Mouse (Mus musculus) kidney, postnatal 25 days (tissue): ENCODE data around the gene Agfg1.
"Not testable (repeated sequence)": the region's sequence is repeated elsewhere in the genome, so short reads cannot be mapped to it uniquely, and the experiment has no call there.

Experiments
- DNase-seq, 2 experiments: peaks; one replicate each; pipeline ENCODE4 v3.0.0; 2021; ENCODE audit warnings: mixed read lengths in 2 of 2

Agfg1 gene

DNA sequence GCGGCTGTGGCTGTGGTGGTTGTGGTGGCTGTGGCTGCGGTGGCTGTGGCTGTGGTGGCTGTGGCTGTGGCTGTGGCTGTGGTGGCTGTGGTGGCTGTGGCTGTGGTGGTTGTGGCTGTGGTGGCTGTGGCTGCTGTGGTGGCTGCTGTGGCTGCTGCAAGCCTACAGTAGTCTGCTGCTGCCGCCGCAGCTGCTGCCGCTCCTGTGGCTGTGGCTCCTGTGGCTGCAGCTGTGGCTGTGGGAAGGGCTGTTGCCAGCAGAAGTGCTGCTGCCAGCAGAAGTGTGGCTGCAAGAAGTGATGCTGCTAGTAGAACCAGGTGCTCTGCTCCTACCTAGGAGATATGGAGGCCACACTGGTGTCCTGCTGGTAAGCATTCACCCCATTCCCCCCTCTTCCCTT lies 74.2 kb downstream of the Agfg1 start:
- not testable (repeated sequence) for DNase-seq

DNA sequence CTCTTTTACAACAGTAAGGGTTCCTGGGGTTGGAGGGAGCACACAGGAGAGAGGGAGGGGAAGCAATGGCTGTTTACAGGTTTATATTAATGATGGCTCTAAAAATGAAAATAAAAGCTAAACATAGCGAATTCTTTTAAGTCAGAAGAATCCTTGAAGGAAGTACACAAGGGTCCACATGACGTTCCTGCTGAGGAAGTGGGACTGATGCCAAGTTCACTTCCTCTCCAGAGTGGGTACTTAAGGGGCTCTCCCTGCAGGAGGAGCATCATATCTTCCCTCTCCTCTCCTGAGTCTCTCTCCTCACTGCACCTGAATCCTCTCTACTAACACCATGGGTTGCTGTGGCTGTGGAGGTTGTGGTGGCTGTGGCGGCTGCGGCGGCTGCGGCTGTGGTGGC lies 85.4 kb downstream of the Agfg1 start, which contains the start of gene A030014E15Rik:
Gene A030014E15Rik, plus strand, starts transcription at position 268 of the 400 bp plus-strand sequence.
- DNase-seq, result no peak

DNA sequence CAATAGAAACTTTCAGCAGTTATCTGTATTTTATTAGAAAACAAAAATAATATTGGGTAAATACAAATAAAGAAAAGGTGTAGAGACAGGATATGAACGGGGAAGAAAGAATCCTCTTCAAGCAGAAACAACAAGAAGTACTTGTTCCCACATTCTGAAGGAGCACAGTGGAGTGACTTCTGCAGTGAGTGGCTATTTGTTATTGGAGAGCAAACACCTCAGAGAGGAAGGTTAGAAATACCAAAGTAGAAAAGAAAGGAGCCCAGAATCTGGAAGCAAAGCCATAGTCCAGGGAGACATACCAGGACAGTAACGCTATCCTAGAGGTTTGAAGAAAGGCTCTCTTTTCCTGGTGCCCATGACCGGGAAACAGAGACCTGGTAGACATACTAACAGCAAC lies 91.3 kb downstream of the Agfg1 start:
- DNase-seq, result not testable (repeated sequence)

DNA sequence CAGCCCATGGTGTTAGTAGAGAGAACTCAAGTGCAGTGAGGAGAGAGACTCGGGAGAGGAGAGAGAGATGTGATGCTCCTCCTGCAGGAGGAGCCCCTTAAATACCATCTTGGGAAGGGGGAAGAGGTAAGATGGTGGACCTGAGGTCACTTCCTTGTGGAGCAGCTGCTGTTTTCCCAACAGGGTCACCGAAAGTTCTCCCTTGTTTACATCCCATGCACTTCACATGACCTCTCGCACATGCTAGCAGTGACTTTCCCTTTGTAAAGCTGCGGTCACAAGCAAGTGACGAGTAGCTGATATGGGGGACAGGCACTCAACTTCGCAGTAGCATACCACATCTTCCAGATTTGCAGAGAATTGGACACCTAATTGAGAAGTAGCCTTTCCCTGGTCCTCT lies 92.0 kb downstream of the Agfg1 start, which contains the start of gene Gm6217:
Gene Gm6217, minus strand, starts transcription at position 74 of the 400 bp plus-strand sequence.
- not testable (repeated sequence) for DNase-seq

DNA sequence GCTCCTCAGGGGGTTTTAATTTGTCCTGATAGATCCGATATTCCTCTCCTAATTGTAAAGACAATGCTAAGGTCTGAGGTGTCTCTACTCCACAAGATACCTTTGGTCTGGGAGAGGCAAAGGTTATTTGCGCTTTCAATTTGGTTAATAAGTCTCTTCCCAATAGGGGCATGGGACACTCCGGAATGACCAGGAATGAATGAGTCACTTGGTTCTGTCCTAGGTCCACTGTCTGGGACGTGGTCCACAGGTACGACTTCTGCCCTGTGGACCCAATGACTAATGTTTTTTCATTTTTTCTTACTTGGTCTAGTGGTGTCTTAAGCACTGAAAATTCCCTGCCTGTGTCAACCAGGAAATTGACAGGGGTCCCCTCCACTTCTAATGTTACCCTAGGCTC lies 99.4 kb downstream of the Agfg1 start:
- peak; percentile 10 to 58 for DNase-seq

DNA sequence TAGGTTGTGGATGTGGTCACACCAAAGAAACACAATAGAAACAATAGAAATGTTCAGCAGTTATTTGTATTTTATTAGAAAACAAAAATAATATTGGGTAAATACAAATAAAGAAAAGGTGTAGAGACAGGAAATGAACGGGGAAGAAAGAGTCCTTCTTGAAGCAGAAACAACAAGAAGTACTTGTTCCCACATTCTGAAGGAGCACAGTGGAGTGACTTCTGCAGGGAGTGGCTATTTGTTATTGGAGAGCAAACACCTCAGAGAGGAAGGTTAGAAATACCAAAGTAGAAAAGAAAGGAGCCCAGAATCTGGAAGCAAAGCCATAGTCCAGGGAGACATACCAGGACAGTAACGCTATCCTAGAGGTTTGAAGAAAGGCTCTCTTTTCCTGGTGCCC lies 103.2 kb downstream of the Agfg1 start:
- DNase-seq, result not testable (repeated sequence)

DNA sequence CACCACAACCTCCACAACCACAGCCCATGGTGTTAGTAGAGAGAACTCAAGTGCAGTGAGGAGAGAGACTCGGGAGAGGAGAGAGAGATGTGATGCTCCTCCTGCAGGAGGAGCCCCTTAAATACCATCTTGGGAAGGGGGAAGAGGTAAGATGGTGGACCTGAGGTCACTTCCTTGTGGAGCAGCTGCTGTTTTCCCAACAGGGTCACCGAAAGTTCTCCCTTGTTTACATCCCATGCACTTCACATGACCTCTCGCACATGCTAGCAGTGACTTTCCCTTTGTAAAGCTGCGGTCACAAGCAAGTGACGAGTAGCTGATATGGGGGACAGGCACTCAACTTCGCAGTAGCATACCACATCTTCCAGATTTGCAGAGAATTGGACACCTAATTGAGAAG lies 104.0 kb downstream of the Agfg1 start, which contains the start of gene A030003K21Rik:
Gene A030003K21Rik, minus strand, starts transcription at position 94 of the 400 bp plus-strand sequence.
- DNase-seq, result not testable (repeated sequence)

DNA sequence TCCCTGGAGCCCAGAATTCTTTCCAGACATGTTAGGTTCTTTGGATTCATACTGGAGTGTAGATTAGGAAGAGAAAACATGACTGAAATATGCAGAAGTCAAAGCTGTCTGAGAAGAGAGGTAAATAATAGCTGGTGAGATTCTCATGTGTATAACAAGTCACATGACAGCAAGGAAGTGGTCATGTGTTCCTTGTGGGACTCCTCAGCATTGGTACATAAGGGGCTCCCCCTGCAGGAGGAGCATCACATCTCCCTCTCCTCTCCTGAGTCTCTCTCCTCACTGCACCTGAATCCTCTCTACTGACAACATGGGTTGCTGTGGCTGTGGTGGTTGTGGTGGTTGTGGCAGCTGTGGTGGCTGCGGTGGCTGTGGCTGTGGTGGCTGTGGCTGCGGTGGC lies 106.7 kb downstream of the Agfg1 start:
- not testable (repeated sequence) for DNase-seq

DNA sequence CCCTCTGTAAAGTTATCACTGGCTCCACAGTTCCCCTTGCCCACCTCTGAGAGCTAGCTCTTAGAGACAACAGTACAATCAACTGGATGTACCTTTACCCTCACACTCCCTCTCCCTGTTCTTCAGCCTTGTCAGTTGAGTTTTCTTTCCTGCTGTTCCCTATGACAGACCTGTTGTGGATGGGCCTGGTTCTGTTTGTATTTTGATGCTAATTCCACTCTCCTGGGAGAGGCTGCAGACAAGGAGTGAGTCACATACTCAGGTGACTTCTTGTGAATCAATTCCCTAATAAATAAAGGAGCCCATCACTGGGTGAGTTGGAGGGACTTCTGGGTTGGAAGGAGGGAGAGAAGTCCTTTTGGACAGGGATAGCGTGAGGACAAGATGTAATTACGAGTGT lies 109.3 kb downstream of the Agfg1 start:
- no peak for DNase-seq
